Mouse (Mus musculus) forebrain, embryonic 14.5 days (tissue): ENCODE measurements around the gene Ptcd2. TPM values are rescaled to one million over a fixed set of nuclear protein-coding genes. Genes with fewer than 3 reads are reported as not detected.

ENCODE experiments used
- ATAC-seq: fragments of 200-750 bp; cut with Nextera tagmentation; 2 replicates; pipeline ENCODE4 v1.8.0; 2017; ENCODE audit warnings: mild to moderate bottlenecking, moderate library complexity
- DNase-seq: peaks from one replicate; pipeline ENCODE4 v3.0.0-alpha.2; 2015; ENCODE audit warnings: low spot score
- H3K27ac ChIP-seq: fragments of 300-500 bp; sonication (generic); 2 replicates; pipeline ENCODE4 v1.5.1; 2014; ENCODE audit warnings: low read depth, mild to moderate bottlenecking, control low read depth, low read length, moderate library complexity
- H3K27me3 ChIP-seq: fragments of 300-500 bp; sonication (generic); replicated peaks from 2 replicates; pipeline ENCODE4 v1.6.1; 2014; ENCODE audit warnings: low read length, control low read depth, mixed read lengths; ENCODE audit not compliant: control insufficient read depth, insufficient read depth
- H3K36me3 ChIP-seq: fragments of 300-500 bp; sonication (generic); 2 replicates; pipeline ENCODE4 v1.6.1; 2014; ENCODE audit warnings: low read length, control low read depth; ENCODE audit not compliant: control insufficient read depth, insufficient read depth
- H3K4me1 ChIP-seq: fragments of 300-500 bp; sonication (generic); 2 replicates; pipeline ENCODE4 v1.6.1; 2014; ENCODE audit warnings: antibody characterized with exemption, low read length, control low read depth; ENCODE audit not compliant: control insufficient read depth, insufficient read depth
- H3K4me2 ChIP-seq: fragments of 300-500 bp; sonication (generic); 2 replicates; pipeline ENCODE4 v1.6.1; 2014; ENCODE audit warnings: mild to moderate bottlenecking, control low read depth, low read length
- H3K4me3 ChIP-seq: fragments of 300-500 bp; sonication (generic); 2 replicates; pipeline ENCODE4 v1.5.1; 2014; ENCODE audit warnings: low read depth, low read length, control low read depth
- H3K9ac ChIP-seq: fragments of 300-500 bp; sonication (generic); 2 replicates; pipeline ENCODE4 v1.6.1; 2014; ENCODE audit warnings: mild to moderate bottlenecking, low read length, control low read depth, moderate library complexity
- H3K9me3 ChIP-seq: fragments of 300-500 bp; sonication (generic); replicated peaks from 2 replicates; pipeline ENCODE4 v1.6.1; 2016; ENCODE audit warnings: low read length, control low read depth, mixed read lengths; ENCODE audit not compliant: control insufficient read depth
- WGBS: fragments of 180-500 bp; shearing (Covaris S2); extraction: QIAGEN DNeasy Blood & Tissue Kit; methylation state at CpG from one replicate; pipeline ENCODE4 v1.1.7; 2014; 5-methylcytosine and 5-hydroxymethylcytosine counted together
- polyA plus RNA-seq: library from polyadenylated mRNA; unstranded; fragments of >200 nt; fragmentation: Nextera tagmentation; extraction: Ambion mirVana; gene quantifications from 2 replicates; pipeline ENCODE4 v1.2.1, GENCODE M21; 2014

The Ptcd2 gene
- polyA plus RNA-seq, 1 experiment from 2014 or later: 60.9 TPM

- Histone ChIP-seq H3K27ac (peak overlapping the region; percentile 9; the same call in 1 of the 2 replicates), H3K27me3 (no peaks in the 10 kb centered on the region), H3K36me3 (no peaks in the 10 kb centered on the region), H3K9me3 (no peaks in the 10 kb centered on the region), H3K4me3 (no peak overlapping the region), H3K9ac (no peak overlapping the region), H3K4me1 (peaks cover 18% of the 10 kb centered on the region), H3K4me2 (no peak overlapping the region)
- whole genome bisulfite sequencing: 79% methylated on average over 12 of the region's 12 CpGs
- peak; percentile 17; the same call in 1 of the 2 replicates for ATAC-seq
- DNase-seq: no peak
These were observed 60.6 kb downstream of the Ptcd2 start for GRCm38 (mm10) chr13:99283916-99284315.

GRCm38 (mm10) chr13:99282961-99283360 lies 61.5 kb downstream of the Ptcd2 start:
- Histone ChIP-seq H3K4me1 (peaks cover 18% of the 10 kb centered on the region), H3K9ac (no peak overlapping the region), H3K4me3 (no peak overlapping the region), H3K4me2 (no peak overlapping the region), H3K9me3 (no peaks in the 10 kb centered on the region), H3K36me3 (no peaks in the 10 kb centered on the region), H3K27me3 (no peaks in the 10 kb centered on the region), H3K27ac (no peak overlapping the region)
- 76% methylated on average over 6 of the region's 6 CpGs for WGBS
- DNase-seq: no peak
- no peak for ATAC-seq

- ATAC-seq (no peak), DNase-seq (no peak)
- Histone ChIP-seq H3K4me3 (no peak overlapping the region), H3K9me3 (no peaks in the 10 kb centered on the region), H3K27ac (no peak overlapping the region), H3K27me3 (no peaks in the 10 kb centered on the region), H3K4me1 (peaks cover 14% of the 10 kb centered on the region; the same call in 1 of the 2 replicates), H3K4me2 (no peak overlapping the region), H3K9ac (no peak overlapping the region), H3K36me3 (no peaks in the 10 kb centered on the region)
- WGBS: 57% methylated on average over 10 of the region's 10 CpGs
These were observed 65.2 kb downstream of the Ptcd2 start for GRCm38 (mm10) chr13:99279351-99279750.

- no peak overlapping the region for H3K27ac ChIP-seq
- peaks cover 6% of the 10 kb centered on the region; the same call in 1 of the 2 replicates for H3K4me1 ChIP-seq
- WGBS: 84% methylated on average over 6 of the region's 6 CpGs
- ATAC-seq: no peak
- no peaks in the 10 kb centered on the region for H3K9me3 ChIP-seq
- no peak overlapping the region for H3K4me3 ChIP-seq
- no peaks in the 10 kb centered on the region for H3K27me3 ChIP-seq
- no peak overlapping the region for H3K4me2 ChIP-seq
- no peaks in the 10 kb centered on the region for H3K36me3 ChIP-seq
- no peak overlapping the region for H3K9ac ChIP-seq
- DNase-seq: no peak
These were observed 66.0 kb downstream of the Ptcd2 start for GRCm38 (mm10) chr13:99278511-99278910.

GRCm38 (mm10) chr13:99277521-99277920 lies 67.0 kb downstream of the Ptcd2 start:
- H3K27me3 ChIP-seq: no peaks in the 10 kb centered on the region
- no peak overlapping the region for H3K4me2 ChIP-seq
- ATAC-seq: no peak
- H3K27ac ChIP-seq: no peak overlapping the region
- DNase-seq: no peak
- H3K9ac ChIP-seq: no peak overlapping the region
- H3K4me3 ChIP-seq: no peak overlapping the region
- 100% methylated on average over 3 of the region's 3 CpGs for WGBS
- no peaks in the 10 kb centered on the region for H3K9me3 ChIP-seq
- no peaks in the 10 kb centered on the region for H3K36me3 ChIP-seq
- H3K4me1 ChIP-seq: no peaks in the 10 kb centered on the region

GRCm38 (mm10) chr13:99272046-99272445 lies 72.5 kb downstream of the Ptcd2 start:
- Histone ChIP-seq H3K4me1 (no peaks in the 10 kb centered on the region), H3K36me3 (no peaks in the 10 kb centered on the region), H3K27me3 (no peaks in the 10 kb centered on the region), H3K4me2 (no peak overlapping the region), H3K9me3 (no peaks in the 10 kb centered on the region), H3K27ac (no peak overlapping the region), H3K9ac (no peak overlapping the region), H3K4me3 (no peak overlapping the region)
- WGBS: 93% methylated on average over 3 of the region's 3 CpGs
- DNase-seq (no peak), ATAC-seq (no peak)

Other genes with a start within 250 kb of the Ptcd2 start
- 0.43 and 0.78 TPM in 2 replicates for gene Zfp366, start 159.9 kb downstream of the Ptcd2 start, polyA plus RNA-seq
- 45.6 and 48.0 TPM in 2 replicates for gene Mrps27, start 81 bp upstream of the Ptcd2 start, polyA plus RNA-seq
- 1,380 and 2,008 TPM in 2 replicates for gene Map1b, start 171.8 kb upstream of the Ptcd2 start, polyA plus RNA-seq